Mouse (Mus musculus) urinary bladder, postnatal 36 days (tissue): ENCODE data around the gene Slc35d2.
"Not testable (repeated sequence)": the region's sequence is repeated elsewhere in the genome, so short reads cannot be mapped to it uniquely, and the experiment has no call there.

Experiments used
- DNase-seq, 2 experiments: peaks; one replicate each; pipeline ENCODE4 v3.0.0; 2022; ENCODE audit warnings: low spot score in 2 of 2, mixed read lengths in 1 of 2

Gene Slc35d2

DNA sequence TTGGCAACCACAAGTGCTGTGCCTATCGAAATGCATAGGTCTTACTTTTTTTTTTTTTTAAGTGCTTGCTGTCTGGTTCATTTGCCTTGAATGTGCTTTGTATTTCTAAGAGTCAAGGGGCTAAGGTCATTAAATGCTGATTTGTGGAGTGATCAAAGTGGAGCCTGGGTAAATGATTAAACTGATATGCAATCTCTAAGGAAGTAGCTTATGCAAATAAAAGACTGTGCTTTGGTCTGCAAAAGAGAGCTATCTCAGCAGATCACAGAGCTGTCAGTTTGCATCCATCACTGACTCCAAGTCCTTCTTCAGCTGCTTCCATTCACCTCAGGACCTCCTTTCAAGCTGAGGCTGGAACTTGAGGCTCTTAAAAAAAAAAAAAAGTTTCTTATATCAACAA, 75.2 kb downstream of the Slc35d2 start:
- DNase-seq, result no peak

DNA sequence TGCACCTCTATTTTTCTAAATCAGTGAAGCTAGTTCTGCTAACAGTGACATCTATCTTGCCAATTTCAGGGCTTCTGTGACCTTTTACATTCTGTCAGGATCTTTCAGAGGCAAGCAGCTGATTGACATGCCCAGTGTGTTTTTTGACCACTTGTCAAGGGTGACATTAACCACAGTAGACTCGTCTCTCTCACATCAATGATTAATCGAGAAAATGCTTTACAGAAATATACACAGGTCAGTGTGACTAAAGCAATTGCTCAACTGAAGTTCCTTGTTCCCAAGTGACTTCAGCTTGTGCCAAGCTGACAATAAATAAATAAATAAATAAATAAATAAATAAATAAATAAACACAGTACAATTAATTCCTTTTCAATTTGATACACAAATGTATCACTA, 76.9 kb downstream of the Slc35d2 start:
- not testable (repeated sequence) for DNase-seq

DNA sequence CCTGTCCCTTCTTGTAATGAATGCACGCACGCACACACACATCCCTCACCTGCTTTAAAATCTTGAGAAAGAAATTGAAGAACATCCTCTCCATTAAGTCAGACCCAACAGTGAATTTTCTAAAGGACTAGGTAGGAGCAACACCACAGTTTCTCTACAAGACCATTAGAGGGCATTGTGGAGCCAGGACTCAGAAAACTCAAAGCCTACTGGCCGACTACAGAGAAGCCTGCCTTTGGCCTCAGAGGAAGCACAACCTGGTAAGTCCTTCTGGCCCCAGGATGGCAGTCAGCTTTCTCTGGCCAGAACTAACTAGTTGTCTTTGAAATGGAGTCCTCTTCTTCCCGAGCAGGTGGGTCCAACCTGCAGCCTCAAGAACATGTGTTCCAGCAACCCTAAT, 78.3 kb downstream of the Slc35d2 start:
- DNase-seq, result no peak

DNA sequence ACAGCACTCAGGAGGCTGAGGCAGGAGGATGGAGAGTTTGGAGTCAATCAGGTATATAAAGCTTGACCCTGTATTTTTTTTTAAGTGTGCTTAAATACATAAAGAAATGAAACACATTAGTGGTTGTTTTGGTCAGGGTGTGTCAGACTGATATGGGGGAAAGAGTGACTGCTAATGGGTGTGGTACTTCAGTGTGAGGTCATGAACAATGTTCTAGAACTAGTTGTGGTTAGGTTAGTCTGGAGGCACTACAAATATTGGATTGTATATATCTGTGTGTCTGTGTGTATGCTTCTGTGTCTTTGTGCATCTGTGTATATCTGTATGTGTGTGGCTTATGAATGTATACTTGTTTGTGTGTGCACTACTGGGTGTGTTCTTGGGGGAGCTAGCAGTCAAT, 79.6 kb downstream of the Slc35d2 start:
- DNase-seq, result no peak

DNA sequence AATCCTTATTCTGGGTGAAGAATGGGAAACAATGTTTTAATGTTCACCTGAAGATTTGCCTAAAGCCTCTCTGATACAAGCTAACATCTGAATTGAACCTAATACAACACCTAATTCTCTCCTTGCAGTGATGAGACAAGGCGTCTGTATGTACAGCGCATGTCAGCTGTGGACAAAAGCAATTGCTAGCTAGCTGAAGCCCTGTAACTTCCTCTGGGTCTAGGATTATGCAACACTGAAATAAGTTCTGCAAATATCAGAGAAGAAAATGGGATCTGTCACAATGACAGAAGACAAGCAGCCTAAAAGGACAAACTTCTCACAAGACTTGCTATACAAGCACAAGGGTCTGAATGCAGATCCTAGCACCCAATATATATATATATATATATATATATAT, 80.7 kb downstream of the Slc35d2 start:
- DNase-seq, result no peak
